Mouse (Mus musculus): Measurements from ENCODE around the gene Sptb. TPM values are rescaled to one million over a fixed set of nuclear protein-coding genes. Genes with fewer than 3 reads are reported as not detected.
A peak's percentile ranks its signal among the peaks of the same experiment; 100 is the strongest.

Gene Sptb
- polyA plus RNA-seq, 1 experiment from 2014 or later = 4.3 TPM

DNA sequence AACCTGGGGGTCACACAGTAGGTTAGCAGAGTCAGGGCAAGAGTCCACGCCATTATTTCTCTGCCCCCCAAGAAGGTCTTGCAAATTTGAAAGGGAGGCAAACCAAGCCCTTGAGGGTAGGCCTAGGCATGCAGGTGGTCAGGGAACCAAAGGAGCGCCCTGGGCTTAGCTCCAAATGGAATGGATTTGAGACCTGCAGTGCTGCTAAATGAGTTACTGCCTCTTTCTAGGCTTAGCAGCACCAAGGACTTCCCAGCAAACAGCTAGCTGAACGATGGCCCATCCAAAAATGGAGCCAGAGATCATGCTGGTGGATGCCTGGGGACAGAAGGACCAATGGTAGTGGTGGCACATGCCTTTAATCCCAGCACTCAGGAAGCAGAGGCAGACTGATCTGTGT, 119.3 kb downstream of the Sptb start:
- H3K9ac ChIP-seq (ENCODE audit: low read length) = no peak overlapping the region
- no peak overlapping the region for H3K4me2 ChIP-seq (ENCODE audit: low read depth, low read length)
- no peaks in the 10 kb centered on the region for H3K27me3 ChIP-seq (ENCODE audit: control insufficient read depth, insufficient read depth, low read length)
- H3K36me3 ChIP-seq (ENCODE audit: control insufficient read depth, insufficient read depth, low read length) = no peaks in the 10 kb centered on the region
- no peak overlapping the region for H3K4me3 ChIP-seq (replicated peaks; ENCODE audit: low read length)
- peaks cover 31% of the 10 kb centered on the region for H3K4me1 ChIP-seq (ENCODE audit: control insufficient read depth, insufficient read depth, low read length)
- no peak for ATAC-seq (ENCODE audit: insufficient read depth, low FRiP score)
- no peaks in the 10 kb centered on the region for H3K9me3 ChIP-seq (replicated peaks; ENCODE audit: control insufficient read depth, low read length)
- H3K27ac ChIP-seq (ENCODE audit: low read length) = no peak overlapping the region
- WGBS = 80% methylated on average over 3 of the region's 3 CpGs

DNA sequence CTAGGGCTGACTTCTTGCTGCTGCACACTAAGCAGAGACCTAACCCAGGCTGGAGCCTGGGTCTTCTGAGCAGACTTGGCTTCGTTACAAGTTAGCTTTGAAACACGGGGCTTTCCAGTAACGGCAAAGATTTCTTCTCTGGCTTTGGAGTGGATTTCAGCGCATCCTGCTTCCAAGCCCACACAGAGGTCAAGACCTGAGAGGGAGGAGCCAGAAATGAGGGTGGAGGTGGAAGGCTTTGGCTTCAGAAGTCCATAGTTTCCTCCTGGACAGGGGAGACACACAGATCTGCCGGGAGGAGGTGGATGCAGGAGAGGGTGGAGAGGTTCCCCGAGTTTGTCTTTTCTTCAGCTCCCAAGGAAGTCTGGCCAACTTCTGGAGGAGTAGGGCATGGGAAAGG, 120.8 kb downstream of the Sptb start:
- Histone ChIP-seq H3K9me3 (replicated peaks; ENCODE audit: control insufficient read depth, low read length) (no peaks in the 10 kb centered on the region), H3K9ac (ENCODE audit: low read length) (peak overlapping the region; percentile 24; the same call in 1 of the 2 replicates), H3K36me3 (ENCODE audit: control insufficient read depth, insufficient read depth, low read length) (no peaks in the 10 kb centered on the region), H3K27me3 (ENCODE audit: control insufficient read depth, insufficient read depth, low read length) (no peaks in the 10 kb centered on the region), H3K27ac (ENCODE audit: low read length) (peak overlapping the region; percentile 39; the same call in 1 of the 2 replicates), H3K4me3 (replicated peaks; ENCODE audit: low read length) (no peak overlapping the region), H3K4me1 (ENCODE audit: control insufficient read depth, insufficient read depth, low read length) (peaks cover 26% of the 10 kb centered on the region), H3K4me2 (ENCODE audit: low read depth, low read length) (no peak overlapping the region; the same call in 1 of the 2 replicates)
- peak; percentile 19; the same call in 1 of the 2 replicates for ATAC-seq (ENCODE audit: insufficient read depth, low FRiP score)
- WGBS = 31% methylated on average over 6 of the region's 6 CpGs

- no peak for ATAC-seq (ENCODE audit: insufficient read depth, low FRiP score)
- no peak overlapping the region for H3K9ac ChIP-seq (ENCODE audit: low read length)
- no peaks in the 10 kb centered on the region for H3K27me3 ChIP-seq (ENCODE audit: control insufficient read depth, insufficient read depth, low read length)
- no peaks in the 10 kb centered on the region for H3K36me3 ChIP-seq (ENCODE audit: control insufficient read depth, insufficient read depth, low read length)
- H3K4me3 ChIP-seq (replicated peaks; ENCODE audit: low read length) = no peak overlapping the region
- H3K4me2 ChIP-seq (ENCODE audit: low read depth, low read length) = no peak overlapping the region
- H3K27ac ChIP-seq (ENCODE audit: low read length) = no peak overlapping the region
- 68% methylated on average over 11 of the region's 11 CpGs for WGBS
- H3K4me1 ChIP-seq (ENCODE audit: control insufficient read depth, insufficient read depth, low read length) = peaks cover 21% of the 10 kb centered on the region
- H3K9me3 ChIP-seq (replicated peaks; ENCODE audit: control insufficient read depth, low read length) = no peaks in the 10 kb centered on the region
Observed at GRCm38 (mm10) chr12:76587357-76587756, 123.0 kb downstream of the Sptb start.

DNA sequence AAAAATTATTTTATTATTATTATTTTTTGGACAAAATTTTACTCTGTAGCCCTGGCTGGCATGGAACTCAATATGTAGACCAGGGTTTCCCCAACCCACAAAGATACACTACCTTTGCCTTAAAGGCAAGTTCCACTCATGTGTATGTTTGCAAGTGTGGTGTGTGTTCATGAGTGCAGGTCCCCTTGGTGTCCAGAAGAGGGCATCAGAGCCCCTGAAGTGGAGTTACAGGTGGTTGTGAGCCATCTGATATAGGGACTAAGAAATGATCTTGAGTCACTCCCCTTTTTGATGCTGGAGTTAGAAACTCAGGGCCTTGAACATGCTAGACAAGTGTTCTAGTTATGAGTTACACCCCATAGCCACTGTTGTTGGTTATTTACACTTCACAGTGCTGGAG, 125.3 kb downstream of the Sptb start:
- Histone ChIP-seq H3K9me3 (replicated peaks; ENCODE audit: control insufficient read depth, low read length) (no peaks in the 10 kb centered on the region), H3K9ac (ENCODE audit: low read length) (no peak overlapping the region), H3K4me3 (replicated peaks; ENCODE audit: low read length) (no peak overlapping the region), H3K27ac (ENCODE audit: low read length) (no peak overlapping the region), H3K27me3 (ENCODE audit: control insufficient read depth, insufficient read depth, low read length) (no peaks in the 10 kb centered on the region), H3K4me1 (ENCODE audit: control insufficient read depth, insufficient read depth, low read length) (peaks cover 21% of the 10 kb centered on the region), H3K4me2 (ENCODE audit: low read depth, low read length) (no peak overlapping the region), H3K36me3 (ENCODE audit: control insufficient read depth, insufficient read depth, low read length) (no peaks in the 10 kb centered on the region)
- ATAC-seq (ENCODE audit: insufficient read depth, low FRiP score) = no peak

GRCm38 (mm10) chr12:76583454-76583853, 126.9 kb downstream of the Sptb start:
- no peaks in the 10 kb centered on the region for H3K27me3 ChIP-seq (ENCODE audit: control insufficient read depth, insufficient read depth, low read length)
- no peak overlapping the region for H3K4me3 ChIP-seq (replicated peaks; ENCODE audit: low read length)
- H3K4me1 ChIP-seq (ENCODE audit: control insufficient read depth, insufficient read depth, low read length) = peaks cover 9% of the 10 kb centered on the region
- 88% methylated on average over 7 of the region's 7 CpGs for WGBS
- H3K4me2 ChIP-seq (ENCODE audit: low read depth, low read length) = no peak overlapping the region
- no peak for ATAC-seq (ENCODE audit: insufficient read depth, low FRiP score)
- H3K27ac ChIP-seq (ENCODE audit: low read length) = no peak overlapping the region
- no peak overlapping the region for H3K9ac ChIP-seq (ENCODE audit: low read length)
- peaks cover 2% of the 10 kb centered on the region; the same call in 1 of the 2 replicates for H3K36me3 ChIP-seq (ENCODE audit: control insufficient read depth, insufficient read depth, low read length)
- H3K9me3 ChIP-seq (replicated peaks; ENCODE audit: control insufficient read depth, low read length) = no peaks in the 10 kb centered on the region

- peak; percentile 70 for ATAC-seq (ENCODE audit: insufficient read depth, low FRiP score)
- H3K9me3 ChIP-seq (replicated peaks; ENCODE audit: control insufficient read depth, low read length) = no peaks in the 10 kb centered on the region
- H3K36me3 ChIP-seq (ENCODE audit: control insufficient read depth, insufficient read depth, low read length) = peaks cover 7% of the 10 kb centered on the region; the same call in 1 of the 2 replicates
- no peak overlapping the region for H3K4me3 ChIP-seq (replicated peaks; ENCODE audit: low read length)
- no peak overlapping the region for H3K27ac ChIP-seq (ENCODE audit: low read length)
- peaks cover 9% of the 10 kb centered on the region for H3K4me1 ChIP-seq (ENCODE audit: control insufficient read depth, insufficient read depth, low read length)
- WGBS = 17% methylated on average over 6 of the region's 6 CpGs
- no peaks in the 10 kb centered on the region for H3K27me3 ChIP-seq (ENCODE audit: control insufficient read depth, insufficient read depth, low read length)
- H3K4me2 ChIP-seq (ENCODE audit: low read depth, low read length) = no peak overlapping the region
- no peak overlapping the region for H3K9ac ChIP-seq (ENCODE audit: low read length)
Observed at GRCm38 (mm10) chr12:76582841-76583240, 127.5 kb downstream of the Sptb start.

- Histone ChIP-seq H3K4me2 (ENCODE audit: low read depth, low read length) (no peak overlapping the region), H3K9me3 (replicated peaks; ENCODE audit: control insufficient read depth, low read length) (no peaks in the 10 kb centered on the region), H3K27ac (ENCODE audit: low read length) (no peak overlapping the region), H3K4me1 (ENCODE audit: control insufficient read depth, insufficient read depth, low read length) (peaks cover 9% of the 10 kb centered on the region), H3K27me3 (ENCODE audit: control insufficient read depth, insufficient read depth, low read length) (no peaks in the 10 kb centered on the region), H3K4me3 (replicated peaks; ENCODE audit: low read length) (no peak overlapping the region), H3K9ac (ENCODE audit: low read length) (no peak overlapping the region), H3K36me3 (ENCODE audit: control insufficient read depth, insufficient read depth, low read length) (peaks cover 12% of the 10 kb centered on the region; the same call in 1 of the 2 replicates)
- no peak for ATAC-seq (ENCODE audit: insufficient read depth, low FRiP score)
- 87% methylated on average over 3 of the region's 3 CpGs for WGBS
Observed at GRCm38 (mm10) chr12:76582139-76582538, 128.2 kb downstream of the Sptb start.

DNA sequence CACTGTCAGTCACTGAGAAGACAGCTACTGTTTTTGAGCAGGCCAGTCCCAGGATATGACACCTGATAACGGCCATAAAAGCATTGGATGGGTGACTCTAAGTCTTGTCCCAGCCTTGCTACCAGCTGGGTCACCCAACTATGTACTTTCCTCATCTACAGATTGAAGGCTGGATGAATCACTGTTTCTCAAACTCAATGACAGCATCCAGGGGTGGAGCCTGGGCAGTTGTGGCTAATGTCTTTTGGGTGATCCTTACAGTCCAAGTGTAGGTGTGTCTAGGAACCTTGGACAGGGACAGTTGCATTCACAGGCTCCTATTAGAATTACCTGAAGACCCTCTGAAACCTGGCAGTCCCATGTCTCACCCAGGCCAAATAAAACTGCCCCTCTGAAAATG, 130.5 kb downstream of the Sptb start:
- peaks cover 26% of the 10 kb centered on the region; the same call in 1 of the 2 replicates for H3K36me3 ChIP-seq (ENCODE audit: control insufficient read depth, insufficient read depth, low read length)
- H3K4me1 ChIP-seq (ENCODE audit: control insufficient read depth, insufficient read depth, low read length) = peaks cover 9% of the 10 kb centered on the region
- no peak overlapping the region for H3K4me2 ChIP-seq (ENCODE audit: low read depth, low read length)
- no peak overlapping the region for H3K4me3 ChIP-seq (replicated peaks; ENCODE audit: low read length)
- no peaks in the 10 kb centered on the region for H3K9me3 ChIP-seq (replicated peaks; ENCODE audit: control insufficient read depth, low read length)
- no peak overlapping the region for H3K9ac ChIP-seq (ENCODE audit: low read length)
- H3K27me3 ChIP-seq (ENCODE audit: control insufficient read depth, insufficient read depth, low read length) = no peaks in the 10 kb centered on the region
- no peak for ATAC-seq (ENCODE audit: insufficient read depth, low FRiP score)
- 92% methylated on average over 1 of the region's 1 CpGs for WGBS
- H3K27ac ChIP-seq (ENCODE audit: low read length) = no peak overlapping the region

DNA sequence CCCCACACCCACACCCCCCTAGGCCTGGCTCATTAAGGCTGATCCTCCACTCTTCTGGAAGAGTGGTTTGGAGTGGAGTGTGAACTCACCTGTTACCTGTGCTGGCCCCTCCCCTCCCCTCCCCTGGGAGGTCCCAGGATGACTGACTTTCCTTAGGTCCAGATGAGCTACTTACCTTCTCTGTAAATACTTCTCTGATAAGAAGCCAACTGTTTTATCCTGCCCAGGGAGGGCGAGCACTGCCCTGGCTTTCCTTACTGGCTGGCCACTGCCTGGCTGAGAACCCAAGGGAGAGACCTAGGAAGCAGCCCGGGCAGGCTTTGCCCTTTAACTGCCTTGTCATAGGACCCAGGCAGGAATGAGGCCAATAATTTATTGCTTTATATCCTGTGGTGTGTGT, 131.9 kb downstream of the Sptb start:
- H3K27me3 ChIP-seq (ENCODE audit: control insufficient read depth, insufficient read depth, low read length) = no peaks in the 10 kb centered on the region
- no peak overlapping the region for H3K9ac ChIP-seq (ENCODE audit: low read length)
- no peak overlapping the region for H3K4me3 ChIP-seq (replicated peaks; ENCODE audit: low read length)
- H3K4me2 ChIP-seq (ENCODE audit: low read depth, low read length) = no peak overlapping the region
- H3K4me1 ChIP-seq (ENCODE audit: control insufficient read depth, insufficient read depth, low read length) = peaks cover 9% of the 10 kb centered on the region
- H3K9me3 ChIP-seq (replicated peaks; ENCODE audit: control insufficient read depth, low read length) = no peaks in the 10 kb centered on the region
- no peak for ATAC-seq (ENCODE audit: insufficient read depth, low FRiP score)
- peaks cover 29% of the 10 kb centered on the region; the same call in 1 of the 2 replicates for H3K36me3 ChIP-seq (ENCODE audit: control insufficient read depth, insufficient read depth, low read length)
- 74% methylated on average over 2 of the region's 2 CpGs for WGBS
- H3K27ac ChIP-seq (ENCODE audit: low read length) = no peak overlapping the region

GRCm38 (mm10) chr12:76577858-76578257, 132.5 kb downstream of the Sptb start:
- peaks cover 6% of the 10 kb centered on the region for H3K4me1 ChIP-seq (ENCODE audit: control insufficient read depth, insufficient read depth, low read length)
- no peak overlapping the region for H3K4me3 ChIP-seq (replicated peaks; ENCODE audit: low read length)
- no peaks in the 10 kb centered on the region for H3K9me3 ChIP-seq (replicated peaks; ENCODE audit: control insufficient read depth, low read length)
- 86% methylated on average over 16 of the region's 16 CpGs for WGBS
- no peak for ATAC-seq (ENCODE audit: insufficient read depth, low FRiP score)
- peaks cover 29% of the 10 kb centered on the region; the same call in 1 of the 2 replicates for H3K36me3 ChIP-seq (ENCODE audit: control insufficient read depth, insufficient read depth, low read length)
- H3K27me3 ChIP-seq (ENCODE audit: control insufficient read depth, insufficient read depth, low read length) = no peaks in the 10 kb centered on the region
- no peak overlapping the region for H3K27ac ChIP-seq (ENCODE audit: low read length)
- no peak overlapping the region for H3K4me2 ChIP-seq (ENCODE audit: low read depth, low read length)
- no peak overlapping the region for H3K9ac ChIP-seq (ENCODE audit: low read length)
